Mouse (Mus musculus) hindbrain, embryonic 16.5 days (tissue): ENCODE measurements at regions not wholly inside any gene's neighbourhood (a gene's known extent, or its start where the extent isn't known, plus 50 kb on each side); places are given as distances from the start of the nearest gene placed in this dataset.

Source experiments
- ATAC-seq: fragments of 200-750 bp; cut with Nextera tagmentation; 2 replicates; pipeline ENCODE4 v1.8.0; 2017; ENCODE audit warnings: moderate TSS enrichment, moderate library complexity
- H3K27ac ChIP-seq: fragments of 300-500 bp; sonication (generic); 2 replicates; pipeline ENCODE4 v1.5.1; 2014; ENCODE audit warnings: low read depth, mild to moderate bottlenecking, control low read depth, low read length, moderate library complexity
- H3K27me3 ChIP-seq: fragments of 300-500 bp; sonication (generic); replicated peaks from 2 replicates; pipeline ENCODE4 v1.6.1; 2014; ENCODE audit warnings: low read length; ENCODE audit not compliant: control insufficient read depth, insufficient read depth
- H3K36me3 ChIP-seq: fragments of 300-500 bp; sonication (generic); 2 replicates; pipeline ENCODE4 v1.6.1; 2014; ENCODE audit warnings: mild to moderate bottlenecking, low read length, moderate library complexity, mixed read lengths; ENCODE audit not compliant: control insufficient read depth, insufficient read depth
- H3K4me1 ChIP-seq: fragments of 300-500 bp; sonication (generic); 2 replicates; pipeline ENCODE4 v1.6.1; 2014; ENCODE audit warnings: low read depth, low read length; ENCODE audit not compliant: control insufficient read depth, insufficient read depth
- H3K4me2 ChIP-seq: fragments of 300-500 bp; sonication (generic); 2 replicates; pipeline ENCODE4 v1.6.1; 2014; ENCODE audit warnings: mild to moderate bottlenecking, low read length, control low read depth, moderate library complexity
- H3K4me3 ChIP-seq: fragments of 300-500 bp; sonication (generic); 2 replicates; pipeline ENCODE4 v1.5.1; 2014; ENCODE audit warnings: mild to moderate bottlenecking, low read length, control low read depth, moderate library complexity
- H3K9ac ChIP-seq: fragments of 300-500 bp; sonication (generic); 2 replicates; pipeline ENCODE4 v1.6.1; 2014; ENCODE audit warnings: low read depth, mild to moderate bottlenecking, control low read depth, low read length, moderate library complexity
- H3K9me3 ChIP-seq: fragments of 300-500 bp; sonication (generic); 2 replicates; pipeline ENCODE4 v1.6.1; 2014; ENCODE audit warnings: mild to moderate bottlenecking, low read length, moderate library complexity; ENCODE audit not compliant: control insufficient read depth
- WGBS: fragments of 180-500 bp; shearing (Covaris S2); extraction: QIAGEN DNeasy Blood & Tissue Kit; methylation state at CpG from one replicate; pipeline ENCODE4 v1.1.7; 2014; 5-methylcytosine and 5-hydroxymethylcytosine counted together

DNA sequence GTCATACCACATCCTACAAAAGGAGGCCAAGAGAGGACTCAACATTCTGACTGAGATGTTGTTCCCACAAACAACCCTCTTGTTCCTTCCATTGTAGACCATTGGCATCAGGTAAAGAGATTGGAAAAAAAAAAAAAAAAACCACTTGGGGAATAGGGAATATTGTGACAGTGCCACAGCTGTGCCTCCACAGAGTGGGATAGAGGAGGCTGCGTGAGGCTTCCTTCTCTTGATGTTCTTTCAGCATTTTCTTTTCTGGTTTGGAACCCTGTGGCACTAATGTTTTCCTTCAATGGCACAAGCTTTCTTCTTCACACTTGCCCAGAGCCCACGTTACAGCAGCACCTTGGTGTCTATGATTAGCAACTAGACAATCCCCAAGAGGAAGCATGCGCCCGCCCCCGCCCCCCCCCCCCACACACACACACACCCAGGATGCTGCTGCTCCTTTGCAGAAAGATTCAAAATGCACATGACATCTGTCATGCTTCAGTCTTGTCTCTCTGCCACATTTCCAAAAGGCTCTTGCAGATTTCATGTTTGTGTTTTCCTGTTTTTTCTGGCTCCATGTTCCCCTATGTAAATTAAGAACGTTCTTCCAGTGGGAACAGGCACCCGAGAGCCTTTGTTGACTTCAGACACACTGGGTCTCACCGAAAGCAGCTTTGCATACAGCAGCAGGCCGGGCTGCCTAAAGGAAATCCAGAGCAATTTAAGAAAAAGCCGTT, 2283.4 kb upstream of the Gm7489 start:
- Histone ChIP-seq H3K4me2 (peak overlapping the region; percentile 20; the same call in 1 of the 2 replicates), H3K9ac (no peak overlapping the region), H3K4me1 (no peaks in the 10 kb centered on the region; the same call in 1 of the 2 replicates), H3K27me3 (no peaks in the 10 kb centered on the region), H3K27ac (no peak overlapping the region), H3K9me3 (no peaks in the 10 kb centered on the region), H3K4me3 (no peak overlapping the region), H3K36me3 (no peaks in the 10 kb centered on the region)
- WGBS: 45% methylated on average over 10 of the region's 10 CpGs
- ATAC-seq: no peak

DNA sequence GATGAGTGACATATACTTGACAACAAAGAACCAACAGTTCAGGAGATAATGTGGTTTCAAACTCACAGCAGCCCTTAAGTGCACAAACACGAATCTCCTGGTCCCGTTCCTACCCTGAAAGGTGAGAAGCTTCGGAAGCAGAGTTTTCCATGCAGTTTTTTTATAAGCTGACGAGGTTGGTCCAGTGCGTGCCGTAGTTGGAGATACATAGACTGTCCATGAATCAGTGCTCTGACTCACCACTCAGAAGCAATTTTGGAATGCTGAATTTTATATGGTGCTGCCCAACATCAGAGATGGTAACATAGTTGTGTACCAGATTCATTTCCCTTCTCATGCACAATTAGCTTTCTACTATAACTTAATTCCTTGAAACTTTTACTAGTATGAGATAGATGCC, 2263.3 kb upstream of the Gm7489 start:
- WGBS: 94% methylated on average over 6 of the region's 6 CpGs
- Histone ChIP-seq H3K9ac (no peak overlapping the region), H3K4me1 (no peaks in the 10 kb centered on the region), H3K27ac (no peak overlapping the region), H3K27me3 (no peaks in the 10 kb centered on the region), H3K4me2 (no peak overlapping the region), H3K36me3 (no peaks in the 10 kb centered on the region), H3K4me3 (no peak overlapping the region), H3K9me3 (no peaks in the 10 kb centered on the region)
- ATAC-seq: no peak

DNA sequence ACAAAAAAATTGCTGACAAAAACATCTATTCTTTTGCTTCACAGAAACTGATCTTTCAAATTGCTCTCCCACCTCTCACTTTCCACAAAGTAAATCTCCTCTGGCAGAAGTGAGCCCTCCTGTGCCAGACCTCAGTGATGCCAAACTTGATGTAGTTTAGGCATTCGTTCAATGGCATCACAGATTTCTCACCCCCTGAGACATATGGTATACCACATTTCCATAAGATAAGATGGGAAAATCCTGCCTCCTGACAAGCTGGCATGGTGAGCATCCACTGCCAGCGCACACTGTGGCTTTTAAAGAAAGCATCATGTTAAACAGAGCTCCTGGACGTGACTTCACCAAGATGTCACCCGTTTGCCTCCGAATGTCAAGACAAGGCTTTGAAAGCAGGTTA, 2257.2 kb upstream of the Gm7489 start:
- no peak for ATAC-seq
- H3K9ac ChIP-seq: no peak overlapping the region
- no peaks in the 10 kb centered on the region for H3K36me3 ChIP-seq

DNA sequence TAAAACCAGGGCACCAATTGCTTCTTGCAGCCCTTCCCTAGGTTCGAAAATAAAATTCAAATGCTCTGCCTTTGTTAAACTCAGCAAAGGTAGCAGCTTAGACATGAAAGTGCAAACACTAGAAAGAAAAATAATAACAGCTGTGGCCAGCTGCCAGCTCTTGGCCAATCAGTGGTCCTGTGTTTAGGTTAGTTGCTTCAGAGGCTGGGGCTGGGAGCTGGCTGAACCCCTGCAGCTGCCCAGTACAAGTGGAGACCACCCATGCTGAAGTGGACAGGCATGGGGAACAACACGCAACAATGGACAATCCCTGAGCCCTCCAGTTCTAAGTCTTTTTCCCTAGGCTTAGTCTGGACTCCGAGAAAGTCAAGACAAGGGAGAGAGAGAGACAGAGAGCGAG, 2256.2 kb upstream of the Gm7489 start:
- no peak overlapping the region for H3K9ac ChIP-seq
- H3K4me3 ChIP-seq: no peak overlapping the region
- no peaks in the 10 kb centered on the region for H3K36me3 ChIP-seq
- no peaks in the 10 kb centered on the region for H3K4me1 ChIP-seq
- no peaks in the 10 kb centered on the region for H3K9me3 ChIP-seq
- H3K27me3 ChIP-seq: no peaks in the 10 kb centered on the region
- no peak overlapping the region for H3K27ac ChIP-seq
- ATAC-seq: no peak
- no peak overlapping the region for H3K4me2 ChIP-seq
- 65% methylated on average over 4 of the region's 4 CpGs for WGBS

More for the DNA sequence above, 2257.2 kb upstream of the Gm7489 start:
- Histone ChIP-seq H3K4me1 (no peaks in the 10 kb centered on the region), H3K9me3 (no peaks in the 10 kb centered on the region), H3K27me3 (no peaks in the 10 kb centered on the region), H3K4me2 (no peak overlapping the region), H3K4me3 (no peak overlapping the region), H3K27ac (no peak overlapping the region)
- WGBS: 86% methylated on average over 5 of the region's 5 CpGs

DNA sequence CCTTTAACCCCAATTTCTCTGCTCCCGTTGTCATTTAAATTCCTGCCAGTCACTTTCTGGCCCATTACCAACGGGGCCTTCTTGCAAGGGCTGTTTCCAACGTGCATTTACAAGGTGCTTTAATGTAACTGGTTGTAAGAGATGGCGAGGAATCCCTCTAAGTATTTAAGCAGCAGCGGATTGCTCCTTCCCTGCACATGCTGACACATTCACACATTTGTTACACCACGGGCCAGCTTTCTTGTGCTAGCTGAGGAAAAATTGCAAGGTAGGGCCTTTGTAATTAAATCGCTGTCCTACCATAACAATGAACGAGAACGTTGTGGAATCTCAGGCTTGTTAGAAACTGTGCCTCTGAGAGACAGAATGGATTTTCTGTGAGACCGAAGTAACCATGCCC, 2252.8 kb upstream of the Gm7489 start:
- Histone ChIP-seq H3K4me3 (no peak overlapping the region), H3K9me3 (no peaks in the 10 kb centered on the region), H3K27me3 (no peaks in the 10 kb centered on the region), H3K4me1 (no peaks in the 10 kb centered on the region; the same call in 1 of the 2 replicates), H3K27ac (no peak overlapping the region), H3K36me3 (no peaks in the 10 kb centered on the region), H3K9ac (no peak overlapping the region), H3K4me2 (no peak overlapping the region)
- WGBS: 59% methylated on average over 10 of the region's 10 CpGs
- no peak for ATAC-seq

DNA sequence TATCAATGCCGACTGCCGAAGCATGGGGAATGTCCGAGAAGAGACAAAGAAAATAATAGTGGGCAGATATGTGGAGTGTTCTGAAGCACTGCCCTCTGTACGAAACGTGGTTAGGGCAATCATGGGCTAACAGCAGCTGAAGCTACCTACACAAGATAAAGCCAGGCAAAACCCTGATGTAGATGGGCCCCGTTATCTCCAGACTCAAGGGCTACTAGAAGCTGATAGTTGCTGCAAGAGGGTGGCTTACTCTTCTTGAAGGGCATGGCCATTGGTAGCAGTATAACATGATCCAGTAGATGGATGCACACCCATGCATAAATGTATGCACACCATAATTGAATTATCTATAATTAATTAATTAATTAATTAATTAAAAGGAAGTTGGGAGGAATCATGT, 2251.6 kb upstream of the Gm7489 start:
- Histone ChIP-seq H3K4me1 (no peaks in the 10 kb centered on the region; the same call in 1 of the 2 replicates), H3K4me3 (no peak overlapping the region), H3K27ac (no peak overlapping the region), H3K4me2 (no peak overlapping the region), H3K36me3 (no peaks in the 10 kb centered on the region), H3K9me3 (no peaks in the 10 kb centered on the region), H3K27me3 (no peaks in the 10 kb centered on the region), H3K9ac (no peak overlapping the region)
- 89% methylated on average over 6 of the region's 6 CpGs for whole genome bisulfite sequencing
- no peak for ATAC-seq

DNA sequence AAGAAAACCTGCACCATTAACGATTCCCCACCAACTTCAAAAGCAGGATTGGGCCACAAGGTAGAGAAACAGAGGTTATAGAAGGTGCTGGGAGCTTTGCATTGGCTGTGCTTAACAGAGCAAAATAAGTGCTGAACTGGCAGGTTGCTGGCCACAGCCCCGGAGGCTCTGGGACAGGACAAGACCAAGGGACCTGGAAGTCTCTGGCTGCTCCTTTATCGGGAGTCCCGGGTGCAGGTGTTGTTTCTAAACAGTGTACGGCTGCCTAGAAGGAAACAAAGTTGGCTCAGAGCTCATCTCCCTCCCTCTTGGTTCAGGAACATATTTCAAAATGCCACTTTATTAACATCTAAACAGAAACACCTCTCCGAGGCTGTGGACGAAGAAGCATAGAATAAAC, 2250.0 kb upstream of the Gm7489 start:
- H3K9me3 ChIP-seq: no peaks in the 10 kb centered on the region
- no peaks in the 10 kb centered on the region for H3K36me3 ChIP-seq
- 0 out of 2 replicates have a peak overlapping the region, but pooled peaks have one; percentile 12 for H3K27ac ChIP-seq
- peak overlapping the region; percentile 49 for H3K4me2 ChIP-seq
- WGBS: 28% methylated on average over 7 of the region's 7 CpGs
- peak; percentile 55 for ATAC-seq
- no peaks in the 10 kb centered on the region; the same call in 1 of the 2 replicates for H3K4me1 ChIP-seq
- 0 out of 2 replicates have a peak overlapping the region, but pooled peaks have one; percentile 8 for H3K4me3 ChIP-seq
- H3K9ac ChIP-seq: 0 out of 2 replicates have a peak overlapping the region, but pooled peaks have one; percentile 35
- H3K27me3 ChIP-seq: no peaks in the 10 kb centered on the region

DNA sequence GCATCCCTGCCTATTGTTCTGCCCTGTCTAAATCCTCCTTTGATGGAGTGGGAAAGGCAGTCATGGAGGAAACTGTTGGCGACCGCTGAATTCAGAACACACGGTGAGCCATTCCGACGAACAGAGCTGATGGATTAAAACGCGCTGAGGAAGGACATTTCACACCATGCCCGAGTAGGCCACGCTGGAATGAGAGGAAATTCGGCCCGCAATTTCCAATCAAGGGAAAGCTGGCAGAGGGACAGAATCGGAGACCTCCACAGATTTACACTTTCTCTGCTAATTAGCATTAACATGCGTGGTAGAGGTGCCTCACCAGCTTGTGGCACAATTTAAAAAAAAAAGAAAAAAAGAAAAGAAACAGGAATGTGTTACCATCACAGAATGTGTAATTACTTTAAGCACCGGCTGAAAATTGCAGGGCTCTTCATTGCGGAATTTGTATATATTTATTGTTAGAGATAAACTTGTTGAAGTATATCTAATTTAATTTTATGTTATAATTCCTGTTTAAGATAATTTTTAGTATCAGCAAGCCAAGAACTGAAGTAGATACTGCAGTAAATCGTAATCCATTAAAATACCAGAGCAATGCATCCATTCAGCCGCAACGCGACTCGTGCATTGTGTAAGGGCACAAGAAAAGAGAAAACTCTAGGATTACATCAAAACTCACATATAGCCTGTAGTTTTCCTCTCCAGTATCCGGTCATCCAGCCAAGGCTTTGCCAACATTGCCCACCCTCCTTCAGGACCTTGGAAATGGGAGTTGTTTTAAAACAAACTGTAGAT, 2249.4 kb upstream of the Gm7489 start:
- 0 out of 2 replicates have a peak overlapping the region, but pooled peaks have one; percentile 35 for H3K9ac ChIP-seq
- no peaks in the 10 kb centered on the region for H3K36me3 ChIP-seq
- ATAC-seq: peak; percentile 73
- no peaks in the 10 kb centered on the region; the same call in 1 of the 2 replicates for H3K4me1 ChIP-seq
- no peaks in the 10 kb centered on the region for H3K9me3 ChIP-seq
- 0 out of 2 replicates have a peak overlapping the region, but pooled peaks have one; percentile 12 for H3K27ac ChIP-seq
- WGBS: 32% methylated on average over 21 of the region's 21 CpGs
- peak overlapping the region; percentile 8; the same call in 1 of the 2 replicates for H3K4me3 ChIP-seq
- peak overlapping the region; percentile 49 for H3K4me2 ChIP-seq
- H3K27me3 ChIP-seq: no peaks in the 10 kb centered on the region

DNA sequence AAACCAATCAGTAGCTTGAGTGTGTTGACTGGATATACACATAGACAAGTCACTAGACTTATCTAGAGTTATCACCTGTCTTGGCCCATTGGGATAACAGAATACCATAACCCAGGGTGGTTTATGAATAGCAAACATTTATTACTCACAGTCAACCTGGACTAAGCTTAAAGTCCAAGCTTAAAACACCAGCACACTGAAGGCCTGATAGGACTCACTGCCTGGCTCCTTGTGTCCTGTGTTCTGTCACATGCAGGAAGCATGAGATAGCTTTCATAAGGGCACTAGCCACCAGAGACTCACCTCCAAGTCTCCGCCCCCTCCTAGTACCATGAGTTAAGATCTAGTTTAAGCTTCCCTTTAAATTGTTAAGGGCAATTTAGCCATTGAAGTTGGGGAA, 2247.1 kb upstream of the Gm7489 start:
- no peaks in the 10 kb centered on the region; the same call in 1 of the 2 replicates for H3K4me1 ChIP-seq
- no peak overlapping the region for H3K4me2 ChIP-seq
- ATAC-seq: no peak
- H3K27ac ChIP-seq: no peak overlapping the region
- no peaks in the 10 kb centered on the region for H3K36me3 ChIP-seq
- no peak overlapping the region for H3K4me3 ChIP-seq
- no peak overlapping the region for H3K9ac ChIP-seq
- H3K9me3 ChIP-seq: no peaks in the 10 kb centered on the region
- WGBS: 97% methylated on average over 1 of the region's 1 CpGs
- no peaks in the 10 kb centered on the region for H3K27me3 ChIP-seq
